Comparison of ENCODE assay signal across 8 mouse cellular contexts in genomic region chr17:26933419-26933818, GRCm38 (mm10). TPM values are rescaled to one million over a fixed set of nuclear protein-coding genes. Genes with fewer than 3 reads are reported as not detected.
DNase-seq lines count a peak whose midpoint lies in the region; ATAC-seq and TF ChIP-seq lines count a peak whose summit lies in the region.

No protein-coding gene starts in this region.

- H3K4me3 ChIP-seq in gastrocnemius, adult 2 months = peak overlapping the region; percentile 76
- H3K4me3 ChIP-seq in thymus, adult 2 months (ENCODE audit: control insufficient read depth, insufficient read depth, low read length) = peak overlapping the region; percentile 75
- H3K4me3 ChIP-seq in liver, embryonic 14.5 days (ENCODE audit: insufficient read depth in 1 of 2, low read depth in 2 of 2, low read length in 2 of 2) = peak overlapping the region; percentile 64 to 67
- H3K4me3 ChIP-seq in stomach, embryonic 16.5 days (replicated peaks; ENCODE audit: low read length) = peak overlapping the region; percentile 82

- no peaks in the 10 kb centered on the region for H3K27me3 ChIP-seq in thymus, adult 2 months (ENCODE audit: control insufficient read depth, insufficient read depth, low read length)
- no peaks in the 10 kb centered on the region for H3K27me3 ChIP-seq in liver, embryonic 14.5 days (ENCODE audit: control insufficient read depth, insufficient read depth, low read length)
- no peaks in the 10 kb centered on the region for H3K27me3 ChIP-seq in stomach, embryonic 16.5 days (ENCODE audit: control insufficient read depth, insufficient read depth, low read length)

- H3K4me1 ChIP-seq in thymus, adult 2 months (replicated peaks; ENCODE audit: control insufficient read depth, insufficient read depth, low read length) = peaks cover 28% of the 10 kb centered on the region
- peaks cover 11 to 12% of the 10 kb centered on the region in 2 experiments; a peak in 3 of 4 replicates for H3K4me1 ChIP-seq in liver, embryonic 14.5 days (replicated peaks; ENCODE audit: control insufficient read depth in 2 of 2, insufficient read depth in 2 of 2, low read length in 1 of 2)
- H3K4me1 ChIP-seq in stomach, embryonic 16.5 days (ENCODE audit: control insufficient read depth, insufficient read depth, low read length) = peaks cover 19% of the 10 kb centered on the region

- H3K4me2 ChIP-seq in liver, embryonic 14.5 days (ENCODE audit: low read depth) = peak overlapping the region; percentile 94
- peak overlapping the region; percentile 94 for H3K4me2 ChIP-seq in stomach, embryonic 16.5 days (ENCODE audit: low read depth, low read length)

- H3K9ac ChIP-seq in liver, embryonic 14.5 days (replicated peaks) = peak overlapping the region; percentile 66
- H3K9ac ChIP-seq in stomach, embryonic 16.5 days (ENCODE audit: low read length) = peak overlapping the region; percentile 94

- ATAC-seq in liver, embryonic 14.5 days (ENCODE audit: insufficient read depth) = peak; percentile 2; the same call in 1 of the 2 replicates
- ATAC-seq in stomach, embryonic 16.5 days (ENCODE audit: insufficient read depth, low FRiP score) = peak; percentile 8; the same call in 1 of the 2 replicates

- H3K36me3 ChIP-seq in thymus, adult 2 months (ENCODE audit: control insufficient read depth, insufficient read depth, low read length) = no peaks in the 10 kb centered on the region; the same call in 1 of the 2 replicates
- H3K36me3 ChIP-seq in liver, embryonic 14.5 days (replicated peaks; ENCODE audit: control insufficient read depth, insufficient read depth, low read depth) = peaks cover 25% of the 10 kb centered on the region
- H3K36me3 ChIP-seq in stomach, embryonic 16.5 days (ENCODE audit: control insufficient read depth, insufficient read depth, low read length) = peaks cover 4% of the 10 kb centered on the region; the same call in 1 of the 2 replicates

- TF ChIP-seq POLR2A in thymus, adult 2 months (IDR thresholded peaks at IDR 0.05; ENCODE audit: control insufficient read depth, extremely low read depth, insufficient read depth, low read length, poor library complexity) = peak; percentile 8; the same call in 1 of the 2 replicates

- no peak for TF ChIP-seq EP300 in liver, embryonic 14.5 days (IDR thresholded peaks at IDR 0.05; ENCODE audit: low read depth)

- no peak for DNase-seq in gastrocnemius, adult 2 months
- DNase-seq in gastrocnemius, postnatal 36 days = no peak
- no peak for DNase-seq in thymus, adult 2 months
- no peak for DNase-seq in thymus, adult 18-20 months
- no peak for DNase-seq in liver, embryonic 14.5 days (ENCODE audit: low read depth in 3 of 3, low spot score in 3 of 3)
- DNase-seq in frontal cortex, postnatal 36 days (ENCODE audit: low spot score in 2 of 2) = no peak
- DNase-seq in layer of hippocampus, adult 8-10 months (ENCODE audit: low spot score in 2 of 2) = no peak

- intact Hi-C loops in gastrocnemius, adult 2 months (cut with DNase I) = loop anchor here (5.0 kb wide), 1 partner anchor 94 kb away; the partner anchor contains the start of gene Bak1
- intact Hi-C loops in gastrocnemius, postnatal 36 days (cut with DNase I) = loop anchor here (10.0 kb wide), 1 partner anchor 271 kb away; the partner anchor contains the start of gene Lemd2

- H3K9me3 ChIP-seq in liver, embryonic 14.5 days (ENCODE audit: control insufficient read depth, low read length) = no peaks in the 10 kb centered on the region
- H3K9me3 ChIP-seq in stomach, embryonic 16.5 days (replicated peaks; ENCODE audit: control insufficient read depth, low read length) = no peaks in the 10 kb centered on the region

- H3K27ac ChIP-seq in gastrocnemius, adult 2 months = peak overlapping the region; percentile 96
- H3K27ac ChIP-seq in thymus, adult 2 months (ENCODE audit: control insufficient read depth, insufficient read depth, low read length) = no peak overlapping the region
- peak overlapping the region; percentile 18; the same call in 1 of the 2 replicates for H3K27ac ChIP-seq in liver, embryonic 14.5 days
- peak overlapping the region; percentile 86 for H3K27ac ChIP-seq in stomach, embryonic 16.5 days (ENCODE audit: low read length)

- TF ChIP-seq CTCF in gastrocnemius, adult 2 months (IDR thresholded peaks at IDR 0.05) = no peak
- no peak for TF ChIP-seq CTCF in thymus, adult 2 months (IDR thresholded peaks at IDR 0.05; ENCODE audit: borderline replicate concordance, control insufficient read depth, extremely low read depth, insufficient read depth, low read length, poor library complexity)
- no peak; the same call in 1 of the 2 replicates for TF ChIP-seq CTCF in liver, embryonic 14.5 days (IDR thresholded peaks at IDR 0.05; ENCODE audit: low read depth)

- 5% methylated on average over 13 of the region's 13 CpGs for WGBS in thymus, adult 2 months
- 5% methylated on average over 13 of the region's 13 CpGs for WGBS in liver, embryonic 14.5 days (ENCODE audit: insufficient replicate concordance)
- WGBS in stomach, embryonic 16.5 days = 5% methylated on average over 13 of the region's 13 CpGs

RNA-seq across cellular contexts. Expression of gene Phf1, which starts 0.6 kb away (rescaled TPM):
- total RNA-seq in gastrocnemius, adult 2 months (2021) = 10 to 100 TPM in 1 of 2 experiments, 1 to 10 TPM in 1; 9.2 to 10.7 TPM
- 1 to 10 TPM; 5.8 to 6.3 TPM for total RNA-seq in gastrocnemius, postnatal 36 days (2021)
- polyA plus RNA-seq in thymus, adult 2 months (2012; rRNA removed) = 125 and 132 TPM in 2 replicates
- 6.3 and 6.4 TPM in 2 replicates for polyA plus RNA-seq in liver, embryonic 14.5 days (2012; rRNA removed)
- polyA plus RNA-seq in liver, embryonic 14.5 days (2014; fragmentation: Nextera tagmentation; extraction: Ambion mirVana) = 0.94 and 1.7 TPM in 2 replicates
- 7.3 and 7.7 TPM in 2 replicates for polyA plus RNA-seq in stomach, embryonic 16.5 days (2015; fragmentation: Nextera tagmentation; extraction: Ambion mirVana)
- 10 to 100 TPM; 37.0 to 40.3 (median 37.5) TPM for total RNA-seq in layer of hippocampus, adult 8-10 months (2022)

RNA-seq across cellular contexts. Expression of gene Cuta, which starts 6.0 kb away (rescaled TPM):
- total RNA-seq in gastrocnemius, adult 2 months (2021) = 100 to 1,000 TPM in 1 of 2 experiments, 10 to 100 TPM in 1; 93.8 to 104 TPM
- 10 to 100 TPM; 82.8 to 91.1 TPM for total RNA-seq in gastrocnemius, postnatal 36 days (2021)
- 235 and 251 TPM in 2 replicates for polyA plus RNA-seq in thymus, adult 2 months (2012; rRNA removed)
- polyA plus RNA-seq in liver, embryonic 14.5 days (2012; rRNA removed) = 53.0 and 53.5 TPM in 2 replicates
- 82.5 and 86.8 TPM in 2 replicates for polyA plus RNA-seq in liver, embryonic 14.5 days (2014; fragmentation: Nextera tagmentation; extraction: Ambion mirVana)
- 173 and 178 TPM in 2 replicates for polyA plus RNA-seq in stomach, embryonic 16.5 days (2015; fragmentation: Nextera tagmentation; extraction: Ambion mirVana)
- 10 to 100 TPM; 90.0 to 96.1 (median 92.0) TPM for total RNA-seq in layer of hippocampus, adult 8-10 months (2022)

RNA-seq across cellular contexts. Expression of gene Syngap1, which starts 7.6 kb away (rescaled TPM):
- 1 to 10 TPM; 3.0 to 3.5 TPM for total RNA-seq in gastrocnemius, adult 2 months (2021)
- total RNA-seq in gastrocnemius, postnatal 36 days (2021) = 1 to 10 TPM; 3.4 to 3.5 TPM
- polyA plus RNA-seq in thymus, adult 2 months (2012; rRNA removed) = 7.6 and 7.7 TPM in 2 replicates
- 3.4 TPM in 2 replicates for polyA plus RNA-seq in liver, embryonic 14.5 days (2012; rRNA removed)
- polyA plus RNA-seq in liver, embryonic 14.5 days (2014; fragmentation: Nextera tagmentation; extraction: Ambion mirVana) = 0.08 and 0.13 TPM in 2 replicates
- 1.3 and 1.6 TPM in 2 replicates for polyA plus RNA-seq in stomach, embryonic 16.5 days (2015; fragmentation: Nextera tagmentation; extraction: Ambion mirVana)
- total RNA-seq in layer of hippocampus, adult 8-10 months (2022) = 100 to 1,000 TPM; 353 to 466 (median 403) TPM

RNA-seq across cellular contexts. Expression of gene Kifc5b, which starts 16.5 kb away (rescaled TPM):
- under 1 TPM; 0.18 to 0.64 TPM for total RNA-seq in gastrocnemius, adult 2 months (2021)
- under 1 TPM; 0.49 to 0.64 TPM for total RNA-seq in gastrocnemius, postnatal 36 days (2021)
- polyA plus RNA-seq in thymus, adult 2 months (2012; rRNA removed) = 26.0 and 30.1 TPM in 2 replicates
- polyA plus RNA-seq in liver, embryonic 14.5 days (2012; rRNA removed) = 12.2 and 13.8 TPM in 2 replicates
- polyA plus RNA-seq in liver, embryonic 14.5 days (2014; fragmentation: Nextera tagmentation; extraction: Ambion mirVana) = 2.7 and 3.3 TPM in 2 replicates
- 6.4 and 6.9 TPM in 2 replicates for polyA plus RNA-seq in stomach, embryonic 16.5 days (2015; fragmentation: Nextera tagmentation; extraction: Ambion mirVana)
- 1 to 10 TPM; 2.5 to 7.4 (median 4.2) TPM for total RNA-seq in layer of hippocampus, adult 8-10 months (2022)

RNA-seq across cellular contexts. Expression of gene Zbtb9, which starts 39.5 kb away (rescaled TPM):
- under 1 TPM; 0.17 to 0.41 TPM for total RNA-seq in gastrocnemius, adult 2 months (2021)
- under 1 TPM in 1 of 2 experiments, not detected in 1; 0.94 TPM for total RNA-seq in gastrocnemius, postnatal 36 days (2021)
- 54.6 and 60.7 TPM in 2 replicates for polyA plus RNA-seq in thymus, adult 2 months (2012; rRNA removed)
- polyA plus RNA-seq in liver, embryonic 14.5 days (2012; rRNA removed) = 3.1 and 4.0 TPM in 2 replicates
- polyA plus RNA-seq in liver, embryonic 14.5 days (2014; fragmentation: Nextera tagmentation; extraction: Ambion mirVana) = 2.6 and 3.4 TPM in 2 replicates
- polyA plus RNA-seq in stomach, embryonic 16.5 days (2015; fragmentation: Nextera tagmentation; extraction: Ambion mirVana) = 14.1 and 14.8 TPM in 2 replicates
- total RNA-seq in layer of hippocampus, adult 8-10 months (2022) = 10 to 100 TPM; 12.2 to 14.7 (median 13.7) TPM

Comparison
In these comparisons a context has a peak if more than half of its experiments do, and no peak if none do; other contexts are left out.
1. RNA of gene Syngap1, which starts 7.6 kb away (total RNA-seq): 353 to 466 TPM in layer of hippocampus, adult 8-10 months; 3.0 to 3.5 TPM in gastrocnemius, adult 2 months and 3.4 to 3.5 TPM in gastrocnemius, postnatal 36 days; every median in the first group is over 10 times any median in the second.
2. Peak in every context shown above with its lines, with median percentiles within 50 percentile points of each other: H3K4me3 ChIP-seq.